Mouse (Mus musculus) forebrain, embryonic 12.5 days (tissue): ENCODE data around the gene Eif5a2. TPM values are rescaled to one million over a fixed set of nuclear protein-coding genes. Genes with fewer than 3 reads are reported as not detected.

ENCODE experiments used
- ATAC-seq: fragments of 200-750 bp; cut with Nextera tagmentation; 2 replicates; pipeline ENCODE4 v1.8.0; 2017; ENCODE audit warnings: moderate TSS enrichment; ENCODE audit not compliant: low FRiP score
- H3K27ac ChIP-seq: fragments of 300-500 bp; sonication (generic); 2 replicates; pipeline ENCODE4 v1.5.1; 2016; ENCODE audit warnings: mild to moderate bottlenecking
- H3K27me3 ChIP-seq: fragments of 300-500 bp; sonication (generic); 2 replicates; pipeline ENCODE4 v1.6.1; 2016; ENCODE audit warnings: mild to moderate bottlenecking
- H3K36me3 ChIP-seq: fragments of 300-500 bp; sonication (generic); replicated peaks from 2 replicates; pipeline ENCODE4 v1.6.1; 2016; ENCODE audit warnings: mild to moderate bottlenecking
- H3K4me1 ChIP-seq: fragments of 300-500 bp; sonication (generic); 2 replicates; pipeline ENCODE4 v1.6.1; 2016
- H3K4me2 ChIP-seq: fragments of 300-500 bp; sonication (generic); 2 replicates; pipeline ENCODE4 v1.6.1; 2016; ENCODE audit warnings: mild to moderate bottlenecking, moderate library complexity
- H3K4me3 ChIP-seq: fragments of 300-500 bp; sonication (generic); replicated peaks from 2 replicates; pipeline ENCODE4 v1.5.1; 2016; ENCODE audit warnings: mild to moderate bottlenecking
- H3K9ac ChIP-seq: fragments of 300-500 bp; sonication (generic); 2 replicates; pipeline ENCODE4 v1.6.1; 2016; ENCODE audit warnings: mild to moderate bottlenecking
- H3K9me3 ChIP-seq: fragments of 300-500 bp; sonication (generic); 2 replicates; pipeline ENCODE4 v1.6.1; 2016
- WGBS: fragments of 180-500 bp; shearing (Covaris S2); methylation state at CpG from one replicate; pipeline ENCODE4 v1.1.7; 2016; 5-methylcytosine and 5-hydroxymethylcytosine counted together
- polyA plus RNA-seq: library from polyadenylated mRNA; unstranded; fragments of >200 nt; fragmentation: Nextera tagmentation; extraction: Ambion mirVana; gene quantifications from 2 replicates; pipeline ENCODE4 v1.2.1, GENCODE M21; 2016

The Eif5a2 gene
- polyA plus RNA-seq, 1 experiment from 2014 or later, result 13.8 TPM

DNA sequence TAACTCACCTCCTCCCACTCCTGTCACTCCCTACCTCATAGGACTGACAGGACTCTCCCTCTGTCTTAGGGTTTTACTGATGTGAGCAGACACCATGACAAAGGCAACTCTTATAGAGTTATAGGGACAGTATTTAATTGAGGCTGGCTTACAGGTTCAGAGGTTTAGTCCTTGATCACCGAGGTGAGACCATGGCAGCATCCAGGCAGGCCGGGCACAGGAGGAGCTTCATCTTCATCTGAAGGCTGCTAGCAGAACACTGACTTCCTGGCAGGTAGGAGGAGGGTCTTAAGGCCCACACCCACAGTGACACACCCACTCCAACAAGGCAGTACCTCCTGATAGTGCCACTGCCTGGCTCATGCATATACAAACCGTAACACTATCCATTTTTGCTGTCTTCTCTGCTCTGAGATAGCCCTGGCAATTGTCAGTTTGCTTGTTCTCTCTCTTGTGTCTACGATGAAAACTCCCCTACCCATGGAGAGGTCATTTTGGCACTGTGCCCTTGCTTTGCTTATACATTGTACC lies 35.0 kb downstream of the Eif5a2 start:
- no peak overlapping the region for H3K4me2 ChIP-seq
- no peaks in the 10 kb centered on the region for H3K36me3 ChIP-seq
- H3K27me3 ChIP-seq, result no peaks in the 10 kb centered on the region
- no peak overlapping the region for H3K9ac ChIP-seq
- H3K4me1 ChIP-seq, result no peaks in the 10 kb centered on the region
- H3K4me3 ChIP-seq, result no peak overlapping the region
- WGBS, result 86% methylated on average over 4 of the region's 4 CpGs
- H3K9me3 ChIP-seq, result no peaks in the 10 kb centered on the region
- no peak for ATAC-seq
- H3K27ac ChIP-seq, result no peak overlapping the region

GRCm38 (mm10) chr3:28826272-28826671 lies 45.2 kb downstream of the Eif5a2 start:
- Histone ChIP-seq H3K9ac (no peak overlapping the region), H3K27ac (no peak overlapping the region), H3K4me2 (no peak overlapping the region), H3K9me3 (no peaks in the 10 kb centered on the region), H3K36me3 (no peaks in the 10 kb centered on the region), H3K4me3 (no peak overlapping the region), H3K4me1 (no peaks in the 10 kb centered on the region), H3K27me3 (no peaks in the 10 kb centered on the region)
- ATAC-seq, result no peak
- 79% methylated on average over 1 of the region's 1 CpGs for WGBS

GRCm38 (mm10) chr3:28827605-28828004 lies 46.5 kb downstream of the Eif5a2 start:
- 82% methylated on average over 2 of the region's 2 CpGs for WGBS
- ATAC-seq, result no peak

DNA sequence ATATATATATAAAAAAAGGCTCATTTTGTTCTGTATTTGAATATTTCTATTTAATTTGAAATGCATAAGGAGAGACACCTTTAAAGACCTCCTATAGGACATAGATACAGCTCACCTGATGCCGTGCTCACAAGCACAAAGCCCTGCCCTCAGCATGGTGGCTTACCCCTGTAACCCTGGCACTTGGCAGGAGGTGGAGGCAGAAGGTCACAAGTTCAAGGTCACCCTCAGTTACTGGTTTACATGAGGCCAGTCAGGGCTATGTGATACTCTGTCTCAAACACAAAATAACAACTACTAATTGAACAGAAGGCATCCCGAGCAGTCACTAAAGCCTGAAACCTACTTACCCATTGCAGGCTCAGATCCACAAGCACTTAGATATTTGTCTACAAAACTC lies 48.4 kb downstream of the Eif5a2 start:
- 87% methylated on average over 2 of the region's 2 CpGs for WGBS
- H3K4me2 ChIP-seq, result no peak overlapping the region
- H3K27me3 ChIP-seq, result no peaks in the 10 kb centered on the region
- H3K27ac ChIP-seq, result no peak overlapping the region
- ATAC-seq, result no peak
- no peak overlapping the region for H3K9ac ChIP-seq
- no peak overlapping the region for H3K4me3 ChIP-seq
- no peaks in the 10 kb centered on the region for H3K9me3 ChIP-seq
- no peaks in the 10 kb centered on the region for H3K36me3 ChIP-seq
- H3K4me1 ChIP-seq, result no peaks in the 10 kb centered on the region

More at GRCm38 (mm10) chr3:28827605-28828004, 46.5 kb downstream of the Eif5a2 start:
- H3K4me3 ChIP-seq, result no peak overlapping the region
- no peaks in the 10 kb centered on the region for H3K4me1 ChIP-seq
- H3K36me3 ChIP-seq, result no peaks in the 10 kb centered on the region
- H3K4me2 ChIP-seq, result no peak overlapping the region
- no peak overlapping the region for H3K27ac ChIP-seq
- no peaks in the 10 kb centered on the region for H3K27me3 ChIP-seq
- H3K9ac ChIP-seq, result no peak overlapping the region
- no peaks in the 10 kb centered on the region for H3K9me3 ChIP-seq

- Histone ChIP-seq H3K4me1 (peaks cover 2% of the 10 kb centered on the region; the same call in 1 of the 2 replicates), H3K9me3 (no peaks in the 10 kb centered on the region), H3K9ac (no peak overlapping the region), H3K4me3 (no peak overlapping the region), H3K36me3 (no peaks in the 10 kb centered on the region), H3K27ac (no peak overlapping the region), H3K4me2 (no peak overlapping the region), H3K27me3 (no peaks in the 10 kb centered on the region)
- 84% methylated on average over 2 of the region's 2 CpGs for WGBS
- no peak for ATAC-seq
Observed at GRCm38 (mm10) chr3:28836796-28837371, 55.8 kb downstream of the Eif5a2 start.

GRCm38 (mm10) chr3:28841886-28842649 lies 61.0 kb downstream of the Eif5a2 start:
- no peaks in the 10 kb centered on the region for H3K36me3 ChIP-seq
- no peak overlapping the region for H3K4me2 ChIP-seq
- ATAC-seq, result no peak
- no peak overlapping the region for H3K27ac ChIP-seq
- no peaks in the 10 kb centered on the region for H3K9me3 ChIP-seq
- no peak overlapping the region for H3K4me3 ChIP-seq
- H3K4me1 ChIP-seq, result peaks cover 10% of the 10 kb centered on the region
- H3K9ac ChIP-seq, result no peak overlapping the region
- H3K27me3 ChIP-seq, result no peaks in the 10 kb centered on the region
- 20% methylated on average over 3 of the region's 3 CpGs for WGBS

GRCm38 (mm10) chr3:28843231-28843630 lies 62.2 kb downstream of the Eif5a2 start:
- Histone ChIP-seq H3K4me1 (peaks cover 10% of the 10 kb centered on the region), H3K9me3 (no peaks in the 10 kb centered on the region), H3K27ac (no peak overlapping the region), H3K27me3 (no peaks in the 10 kb centered on the region), H3K4me3 (no peak overlapping the region), H3K36me3 (no peaks in the 10 kb centered on the region), H3K9ac (no peak overlapping the region), H3K4me2 (no peak overlapping the region)
- no peak for ATAC-seq
- WGBS, result 51% methylated on average over 8 of the region's 8 CpGs

GRCm38 (mm10) chr3:28847115-28847514 lies 66.0 kb downstream of the Eif5a2 start:
- no peak for ATAC-seq
- no peak overlapping the region for H3K4me2 ChIP-seq
- H3K9ac ChIP-seq, result no peak overlapping the region
- no peaks in the 10 kb centered on the region for H3K9me3 ChIP-seq
- H3K4me1 ChIP-seq, result peaks cover 6% of the 10 kb centered on the region
- no peak overlapping the region for H3K4me3 ChIP-seq
- no peaks in the 10 kb centered on the region for H3K27me3 ChIP-seq
- no peak overlapping the region for H3K27ac ChIP-seq
- H3K36me3 ChIP-seq, result no peaks in the 10 kb centered on the region

Other genes starting within 250 kb of the Eif5a2 start
- gene Slc2a2, start 83.4 kb upstream of the Eif5a2 start, polyA plus RNA-seq, result not detected in 2 replicates
- gene Rpl22l1, start 24.2 kb downstream of the Eif5a2 start, polyA plus RNA-seq, result 359 and 367 TPM in 2 replicates
- gene Gm1527, start 111.3 kb downstream of the Eif5a2 start, polyA plus RNA-seq, result not detected in 2 replicates